Mouse (Mus musculus): ENCODE measurements around the gene BC049352. TPM values are rescaled to one million over a fixed set of nuclear protein-coding genes. Genes with fewer than 3 reads are reported as not detected.

BC049352 gene
- polyA plus RNA-seq, 1 experiment from 2014 or later: not detected

GRCm38 (mm10) chr9:45254021-45254420 is 72.2 kb downstream of the BC049352 start:
- no peak overlapping the region for H3K4me2 ChIP-seq (replicated peaks)
- no peak for ATAC-seq (ENCODE audit: low FRiP score, low read depth)

GRCm38 (mm10) chr9:45254605-45255004 is 72.8 kb downstream of the BC049352 start:
- Histone ChIP-seq H3K4me3 (no peak overlapping the region), H3K4me1 (no peaks in the 10 kb centered on the region), H3K4me2 (replicated peaks) (no peak overlapping the region), H3K9ac (replicated peaks) (no peak overlapping the region), H3K27me3 (no peaks in the 10 kb centered on the region), H3K27ac (replicated peaks) (no peak overlapping the region), H3K9me3 (no peaks in the 10 kb centered on the region), H3K36me3 (no peaks in the 10 kb centered on the region)
- no peak for ATAC-seq (ENCODE audit: low FRiP score, low read depth)
- WGBS: 68% methylated on average over 4 of the region's 4 CpGs

More at GRCm38 (mm10) chr9:45254021-45254420, 72.2 kb downstream of the BC049352 start:
- Histone ChIP-seq H3K36me3 (no peaks in the 10 kb centered on the region), H3K9ac (replicated peaks) (no peak overlapping the region), H3K27me3 (0 out of 2 replicates have a peak, but pooled peaks cover 4% of the 10 kb centered on the region), H3K9me3 (no peaks in the 10 kb centered on the region), H3K4me3 (no peak overlapping the region), H3K27ac (replicated peaks) (no peak overlapping the region), H3K4me1 (no peaks in the 10 kb centered on the region)
- 53% methylated on average over 6 of the region's 6 CpGs for WGBS

GRCm38 (mm10) chr9:45255431-45255830 is 73.6 kb downstream of the BC049352 start:
- WGBS: 97% methylated on average over 4 of the region's 4 CpGs
- ATAC-seq (ENCODE audit: low FRiP score, low read depth): no peak
- no peaks in the 10 kb centered on the region for H3K36me3 ChIP-seq
- H3K4me1 ChIP-seq: no peaks in the 10 kb centered on the region
- no peaks in the 10 kb centered on the region for H3K9me3 ChIP-seq
- no peak overlapping the region for H3K4me3 ChIP-seq
- no peaks in the 10 kb centered on the region for H3K27me3 ChIP-seq
- no peak overlapping the region for H3K4me2 ChIP-seq (replicated peaks)
- no peak overlapping the region for H3K9ac ChIP-seq (replicated peaks)
- no peak overlapping the region for H3K27ac ChIP-seq (replicated peaks)

GRCm38 (mm10) chr9:45255967-45256366 is 74.2 kb downstream of the BC049352 start:
- no peaks in the 10 kb centered on the region for H3K27me3 ChIP-seq
- H3K9me3 ChIP-seq: no peaks in the 10 kb centered on the region
- no peak overlapping the region for H3K9ac ChIP-seq (replicated peaks)
- ATAC-seq (ENCODE audit: low FRiP score, low read depth): no peak
- H3K4me1 ChIP-seq: no peaks in the 10 kb centered on the region
- no peak overlapping the region for H3K4me2 ChIP-seq (replicated peaks)
- no peak overlapping the region for H3K27ac ChIP-seq (replicated peaks)
- 90% methylated on average over 5 of the region's 5 CpGs for WGBS
- H3K36me3 ChIP-seq: no peaks in the 10 kb centered on the region
- H3K4me3 ChIP-seq: no peak overlapping the region

- Histone ChIP-seq H3K4me3 (no peak overlapping the region), H3K9me3 (no peaks in the 10 kb centered on the region)
These were observed 77.3 kb downstream of the BC049352 start for GRCm38 (mm10) chr9:45259065-45259464.

GRCm38 (mm10) chr9:45261466-45261865 is 79.7 kb downstream of the BC049352 start:
- Histone ChIP-seq H3K9me3 (no peaks in the 10 kb centered on the region), H3K9ac (replicated peaks) (no peak overlapping the region), H3K4me1 (no peaks in the 10 kb centered on the region), H3K27ac (replicated peaks) (no peak overlapping the region), H3K4me2 (replicated peaks) (no peak overlapping the region), H3K27me3 (no peaks in the 10 kb centered on the region), H3K4me3 (no peak overlapping the region), H3K36me3 (no peaks in the 10 kb centered on the region)
- 74% methylated on average over 4 of the region's 4 CpGs for WGBS
- no peak for ATAC-seq (ENCODE audit: low FRiP score, low read depth)

More at GRCm38 (mm10) chr9:45259065-45259464, 77.3 kb downstream of the BC049352 start:
- 83% methylated on average over 13 of the region's 13 CpGs for WGBS
- no peak for ATAC-seq (ENCODE audit: low FRiP score, low read depth)
- H3K4me1 ChIP-seq: no peaks in the 10 kb centered on the region
- no peaks in the 10 kb centered on the region for H3K27me3 ChIP-seq
- no peaks in the 10 kb centered on the region for H3K36me3 ChIP-seq
- H3K9ac ChIP-seq (replicated peaks): no peak overlapping the region
- H3K27ac ChIP-seq (replicated peaks): no peak overlapping the region
- H3K4me2 ChIP-seq (replicated peaks): no peak overlapping the region

- H3K27ac ChIP-seq (replicated peaks): no peak overlapping the region
- no peak overlapping the region for H3K4me2 ChIP-seq (replicated peaks)
- no peaks in the 10 kb centered on the region for H3K36me3 ChIP-seq
- H3K27me3 ChIP-seq: peaks cover under 1% of the 10 kb centered on the region; the same call in 1 of the 2 replicates
- H3K9ac ChIP-seq (replicated peaks): no peak overlapping the region
- H3K4me3 ChIP-seq: no peak overlapping the region
- ATAC-seq (ENCODE audit: low FRiP score, low read depth): no peak
- no peaks in the 10 kb centered on the region for H3K9me3 ChIP-seq
- H3K4me1 ChIP-seq: no peaks in the 10 kb centered on the region
- WGBS: 80% methylated on average over 5 of the region's 5 CpGs
These were observed 80.1 kb downstream of the BC049352 start for GRCm38 (mm10) chr9:45261872-45262271.

- no peak overlapping the region for H3K27ac ChIP-seq (replicated peaks)
- no peak overlapping the region for H3K4me3 ChIP-seq
- H3K9me3 ChIP-seq: no peaks in the 10 kb centered on the region
- no peak overlapping the region for H3K9ac ChIP-seq (replicated peaks)
- no peak for ATAC-seq (ENCODE audit: low FRiP score, low read depth)
- 89% methylated on average over 4 of the region's 4 CpGs for WGBS
- H3K27me3 ChIP-seq: peaks cover 44% of the 10 kb centered on the region
- H3K36me3 ChIP-seq: no peaks in the 10 kb centered on the region
- H3K4me1 ChIP-seq: peaks cover 13% of the 10 kb centered on the region
- no peak overlapping the region for H3K4me2 ChIP-seq (replicated peaks)
These were observed 85.3 kb downstream of the BC049352 start for GRCm38 (mm10) chr9:45267099-45267498.

- 62% methylated on average over 4 of the region's 4 CpGs for WGBS
- Histone ChIP-seq H3K27me3 (peaks cover 44% of the 10 kb centered on the region), H3K27ac (replicated peaks) (no peak overlapping the region), H3K9ac (replicated peaks) (no peak overlapping the region), H3K4me3 (no peak overlapping the region), H3K9me3 (no peaks in the 10 kb centered on the region), H3K4me1 (peaks cover 13% of the 10 kb centered on the region), H3K4me2 (replicated peaks) (peak overlapping the region; percentile 66), H3K36me3 (no peaks in the 10 kb centered on the region)
- ATAC-seq (ENCODE audit: low FRiP score, low read depth): no peak
These were observed 86.3 kb downstream of the BC049352 start for GRCm38 (mm10) chr9:45268079-45268478.

GRCm38 (mm10) chr9:45268597-45269325 is 87.0 kb downstream of the BC049352 start, which contains the start of gene Il10ra:
Gene Il10ra, minus strand, starts transcription at chr9:45269149.
- peaks cover 44% of the 10 kb centered on the region for H3K27me3 ChIP-seq
- no peaks in the 10 kb centered on the region for H3K36me3 ChIP-seq
- H3K4me1 ChIP-seq: peaks cover 13% of the 10 kb centered on the region
- 7% methylated on average over 36 of the region's 36 CpGs for WGBS
- ATAC-seq (ENCODE audit: low FRiP score, low read depth): no peak
- H3K27ac ChIP-seq (replicated peaks): no peak within 1 kb of the TSS
- H3K9ac ChIP-seq (replicated peaks): peak within 1 kb of the TSS; percentile 26; the same call in 1 of the 2 replicates
- peak within 1 kb of the TSS; percentile 66 for H3K4me2 ChIP-seq (replicated peaks)
- H3K4me3 ChIP-seq: peak within 1 kb of the TSS; percentile 39
- H3K9me3 ChIP-seq: no peaks in the 10 kb centered on the region

GRCm38 (mm10) chr9:45272213-45272612 is 90.4 kb downstream of the BC049352 start:
- no peak for ATAC-seq (ENCODE audit: low FRiP score, low read depth)
- no peak overlapping the region for H3K27ac ChIP-seq (replicated peaks)
- no peaks in the 10 kb centered on the region for H3K9me3 ChIP-seq
- no peak overlapping the region for H3K4me3 ChIP-seq
- H3K27me3 ChIP-seq: peaks cover 40% of the 10 kb centered on the region
- no peak overlapping the region for H3K4me2 ChIP-seq (replicated peaks)
- H3K36me3 ChIP-seq: no peaks in the 10 kb centered on the region
- no peak overlapping the region for H3K9ac ChIP-seq (replicated peaks)
- 53% methylated on average over 5 of the region's 5 CpGs for WGBS
- H3K4me1 ChIP-seq: peaks cover 13% of the 10 kb centered on the region

GRCm38 (mm10) chr9:45274218-45274617 is 92.4 kb downstream of the BC049352 start:
- H3K36me3 ChIP-seq: no peaks in the 10 kb centered on the region
- peaks cover 20% of the 10 kb centered on the region for H3K27me3 ChIP-seq
- H3K4me2 ChIP-seq (replicated peaks): no peak overlapping the region
- no peak for ATAC-seq (ENCODE audit: low FRiP score, low read depth)
- no peaks in the 10 kb centered on the region for H3K9me3 ChIP-seq
- WGBS: 85% methylated on average over 4 of the region's 4 CpGs
- H3K9ac ChIP-seq (replicated peaks): no peak overlapping the region
- H3K4me1 ChIP-seq: peaks cover 2% of the 10 kb centered on the region; the same call in 1 of the 2 replicates
- H3K4me3 ChIP-seq: no peak overlapping the region
- no peak overlapping the region for H3K27ac ChIP-seq (replicated peaks)

Data from midbrain, embryonic 12.5 days (tissue).